Mouse (Mus musculus) embryonic fibroblast, embryonic 13.5 days (primary cell): ENCODE measurements around the gene Ankrd53.

ENCODE experiments used
- CTCF ChIP-seq: IDR thresholded peaks from 2 replicates; pipeline ENCODE4 v1.5.1; 2011; ENCODE audit warnings: mild to moderate bottlenecking, control low read depth, low read length, moderate library complexity, borderline replicate concordance; ENCODE audit not compliant: insufficient read depth
- POLR2A ChIP-seq: IDR thresholded peaks from 2 replicates; pipeline ENCODE4 v1.6.1; 2011; ENCODE audit warnings: low read depth, mild to moderate bottlenecking, control low read depth, low read length, moderate library complexity

- TF ChIP-seq POLR2A (no peak), CTCF (no peak)
Observed at GRCm38 (mm10) chr6:83717026-83717425, 45.4 kb upstream of the Ankrd53 start.
